Mouse (Mus musculus): Measurements from ENCODE around the gene Commd7. TPM values are rescaled to one million over a fixed set of nuclear protein-coding genes. Genes with fewer than 3 reads are reported as not detected.

Gene Commd7
- polyA plus RNA-seq, 2 experiments, result 34.4 to 70.4 TPM

- Histone ChIP-seq H3K27me3 (ENCODE audit: control insufficient read depth, insufficient read depth, low read length) (no peaks in the 10 kb centered on the region), H3K27ac (replicated peaks; ENCODE audit: low read depth, low read length) (no peak overlapping the region), H3K4me3 (replicated peaks; ENCODE audit: low read length) (no peak overlapping the region), H3K9ac (ENCODE audit: low read depth, low read length, severe bottlenecking) (no peak overlapping the region), H3K4me1 (ENCODE audit: control insufficient read depth, insufficient read depth, low read length) (no peaks in the 10 kb centered on the region), H3K4me2 (replicated peaks; ENCODE audit: low read depth, low read length, severe bottlenecking) (no peak overlapping the region), H3K36me3 (ENCODE audit: control insufficient read depth, insufficient read depth, low read length) (no peaks in the 10 kb centered on the region), H3K9me3 (ENCODE audit: control insufficient read depth, low read length) (no peaks in the 10 kb centered on the region)
- no peak for DNase-seq (ENCODE audit: low spot score)
- no peak for TF ChIP-seq POLR2A (IDR thresholded peaks at IDR 0.05; ENCODE audit: borderline replicate concordance, extremely low read depth, insufficient read depth, insufficient read length)
- 33% methylated on average over 6 of the region's 6 CpGs for WGBS
- no peak for ATAC-seq (ENCODE audit: low FRiP score, low read depth)
These were observed 57.0 kb downstream of the Commd7 start for GRCm38 (mm10) chr2:153575554-153575953.

- no peak for ATAC-seq (ENCODE audit: low FRiP score, low read depth)
- WGBS, result 87% methylated on average over 9 of the region's 9 CpGs
- H3K4me3 ChIP-seq (replicated peaks; ENCODE audit: low read length), result no peak overlapping the region
These were observed 59.5 kb downstream of the Commd7 start for GRCm38 (mm10) chr2:153573101-153573500.

GRCm38 (mm10) chr2:153568541-153568940, 64.0 kb downstream of the Commd7 start:
- H3K36me3 ChIP-seq (ENCODE audit: control insufficient read depth, insufficient read depth, low read length), result no peaks in the 10 kb centered on the region
- DNase-seq (ENCODE audit: low spot score) (no peak), ATAC-seq (ENCODE audit: low FRiP score, low read depth) (no peak)
- no peak overlapping the region for H3K27ac ChIP-seq (replicated peaks; ENCODE audit: low read depth, low read length)
- no peaks in the 10 kb centered on the region for H3K27me3 ChIP-seq (ENCODE audit: control insufficient read depth, insufficient read depth, low read length)
- no peak overlapping the region for H3K4me3 ChIP-seq (replicated peaks; ENCODE audit: low read length)
- no peaks in the 10 kb centered on the region for H3K4me1 ChIP-seq (ENCODE audit: control insufficient read depth, insufficient read depth, low read length)
- TF ChIP-seq POLR2A (IDR thresholded peaks at IDR 0.05; ENCODE audit: borderline replicate concordance, extremely low read depth, insufficient read depth, insufficient read length), result no peak
- H3K9ac ChIP-seq (ENCODE audit: low read depth, low read length, severe bottlenecking), result no peak overlapping the region
- 92% methylated on average over 6 of the region's 6 CpGs for WGBS
- no peaks in the 10 kb centered on the region for H3K9me3 ChIP-seq (ENCODE audit: control insufficient read depth, low read length)
- no peak overlapping the region for H3K4me2 ChIP-seq (replicated peaks; ENCODE audit: low read depth, low read length, severe bottlenecking)

More at GRCm38 (mm10) chr2:153573101-153573500, 59.5 kb downstream of the Commd7 start:
- Histone ChIP-seq H3K9me3 (ENCODE audit: control insufficient read depth, low read length) (no peaks in the 10 kb centered on the region), H3K27ac (replicated peaks; ENCODE audit: low read depth, low read length) (no peak overlapping the region), H3K4me1 (ENCODE audit: control insufficient read depth, insufficient read depth, low read length) (no peaks in the 10 kb centered on the region), H3K36me3 (ENCODE audit: control insufficient read depth, insufficient read depth, low read length) (no peaks in the 10 kb centered on the region), H3K4me2 (replicated peaks; ENCODE audit: low read depth, low read length, severe bottlenecking) (no peak overlapping the region), H3K9ac (ENCODE audit: low read depth, low read length, severe bottlenecking) (no peak overlapping the region), H3K27me3 (ENCODE audit: control insufficient read depth, insufficient read depth, low read length) (no peaks in the 10 kb centered on the region)
- no peak for TF ChIP-seq POLR2A (IDR thresholded peaks at IDR 0.05; ENCODE audit: borderline replicate concordance, extremely low read depth, insufficient read depth, insufficient read length)
- DNase-seq (ENCODE audit: low spot score), result no peak

- 62% methylated on average over 4 of the region's 4 CpGs for WGBS
- DNase-seq (ENCODE audit: low spot score), result no peak
- no peaks in the 10 kb centered on the region for H3K4me1 ChIP-seq (ENCODE audit: control insufficient read depth, insufficient read depth, low read length)
- no peaks in the 10 kb centered on the region for H3K27me3 ChIP-seq (ENCODE audit: control insufficient read depth, insufficient read depth, low read length)
- no peak overlapping the region for H3K4me2 ChIP-seq (replicated peaks; ENCODE audit: low read depth, low read length, severe bottlenecking)
- H3K9me3 ChIP-seq (ENCODE audit: control insufficient read depth, low read length), result no peaks in the 10 kb centered on the region
- no peak for ATAC-seq (ENCODE audit: low FRiP score, low read depth)
- TF ChIP-seq POLR2A (IDR thresholded peaks at IDR 0.05; ENCODE audit: borderline replicate concordance, extremely low read depth, insufficient read depth, insufficient read length), result no peak
- H3K36me3 ChIP-seq (ENCODE audit: control insufficient read depth, insufficient read depth, low read length), result no peaks in the 10 kb centered on the region
- no peak overlapping the region for H3K9ac ChIP-seq (ENCODE audit: low read depth, low read length, severe bottlenecking)
- H3K4me3 ChIP-seq (replicated peaks; ENCODE audit: low read length), result no peak overlapping the region
- H3K27ac ChIP-seq (replicated peaks; ENCODE audit: low read depth, low read length), result no peak overlapping the region
These were observed 64.6 kb downstream of the Commd7 start for GRCm38 (mm10) chr2:153568013-153568412.

Other genes starting within 250 kb of the Commd7 start
- gene 4930404H24Rik, start 140.0 kb downstream of the Commd7 start, polyA plus RNA-seq (2012; rRNA removed), result not detected in 2 replicates
- gene 4930404H24Rik, start 140.0 kb downstream of the Commd7 start, polyA plus RNA-seq (2014; fragmentation: Nextera tagmentation; extraction: Ambion mirVana), result not detected in 2 replicates
- 19.5 and 24.5 TPM in 2 replicates for gene Nol4l, start 102.8 kb downstream of the Commd7 start, polyA plus RNA-seq (2012; rRNA removed)
- 10.1 and 11.9 TPM in 2 replicates for gene Nol4l, start 102.8 kb downstream of the Commd7 start, polyA plus RNA-seq (2014; fragmentation: Nextera tagmentation; extraction: Ambion mirVana)
- 6.6 and 8.1 TPM in 2 replicates for gene Dnmt3b, start 16.7 kb upstream of the Commd7 start, polyA plus RNA-seq (2012; rRNA removed)
- 7.3 and 8.3 TPM in 2 replicates for gene Dnmt3b, start 16.7 kb upstream of the Commd7 start, polyA plus RNA-seq (2014; fragmentation: Nextera tagmentation; extraction: Ambion mirVana)
- gene Dnmt3c, start 63.9 kb upstream of the Commd7 start, polyA plus RNA-seq (2012; rRNA removed), result 0.06 and 0.10 TPM in 2 replicates
- gene Dnmt3c, start 63.9 kb upstream of the Commd7 start, polyA plus RNA-seq (2014; fragmentation: Nextera tagmentation; extraction: Ambion mirVana), result 0.08 and 0.10 TPM in 2 replicates
- gene Mapre1, start 108.5 kb upstream of the Commd7 start, polyA plus RNA-seq (2012; rRNA removed), result 30.2 and 36.1 TPM in 2 replicates
- 194 and 203 TPM in 2 replicates for gene Mapre1, start 108.5 kb upstream of the Commd7 start, polyA plus RNA-seq (2014; fragmentation: Nextera tagmentation; extraction: Ambion mirVana)
- gene Efcab8, start 147.2 kb upstream of the Commd7 start, polyA plus RNA-seq (2012; rRNA removed), result 0.11 and 0.19 TPM in 2 replicates
- gene Efcab8, start 147.2 kb upstream of the Commd7 start, polyA plus RNA-seq (2014; fragmentation: Nextera tagmentation; extraction: Ambion mirVana), result 0.06 TPM in 1 of 2 replicates, not detected in the other
- not detected in 2 replicates for gene Sun5, start 238.3 kb upstream of the Commd7 start, polyA plus RNA-seq (2012; rRNA removed)
- not detected in 2 replicates for gene Sun5, start 238.3 kb upstream of the Commd7 start, polyA plus RNA-seq (2014; fragmentation: Nextera tagmentation; extraction: Ambion mirVana)
- 0.09 and 0.20 TPM in 2 replicates for gene Bpifb2, start 242.3 kb upstream of the Commd7 start, polyA plus RNA-seq (2012; rRNA removed)
- not detected in 2 replicates for gene Bpifb2, start 242.3 kb upstream of the Commd7 start, polyA plus RNA-seq (2014; fragmentation: Nextera tagmentation; extraction: Ambion mirVana)